Mouse (Mus musculus): ENCODE measurements around the gene Efcab1.

DNA sequence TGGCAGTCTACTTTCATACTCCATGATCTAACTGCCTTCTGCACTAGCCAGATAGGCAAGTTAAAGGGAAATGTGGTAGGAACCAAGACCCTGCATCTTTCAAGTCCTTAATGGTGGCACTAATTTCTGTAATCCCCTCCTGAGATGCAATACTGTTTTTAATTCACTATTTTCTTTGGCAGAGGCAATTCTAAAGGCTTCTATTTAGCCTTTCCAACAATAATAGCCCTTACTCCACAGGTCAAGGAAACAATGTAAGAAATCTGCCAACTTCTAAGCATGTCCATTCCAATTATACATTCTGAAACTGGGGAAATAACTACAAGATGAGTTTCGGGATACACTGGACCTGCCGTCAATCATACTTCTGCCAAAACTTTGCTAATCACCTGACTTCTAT, 72.8 kb downstream of the Efcab1 start:
- TF ChIP-seq CTCF (IDR thresholded peaks at IDR 0.05; ENCODE audit: low read depth) = no peak
- TF ChIP-seq EP300 (IDR thresholded peaks at IDR 0.05; ENCODE audit: low read depth) = no peak
